Mouse (Mus musculus) thymus, postnatal 14 days (tissue): ENCODE results near the gene Ralgds.
A peak's percentile ranks its signal among the peaks of the same experiment; 100 is the strongest.
"Not testable (repeated sequence)": the region's sequence is repeated elsewhere in the genome, so short reads cannot be mapped to it uniquely, and the experiment has no call there.

Experiments used
- DNase-seq: peaks from one replicate; pipeline ENCODE4 v3.0.0; 2021

Gene Ralgds

DNA sequence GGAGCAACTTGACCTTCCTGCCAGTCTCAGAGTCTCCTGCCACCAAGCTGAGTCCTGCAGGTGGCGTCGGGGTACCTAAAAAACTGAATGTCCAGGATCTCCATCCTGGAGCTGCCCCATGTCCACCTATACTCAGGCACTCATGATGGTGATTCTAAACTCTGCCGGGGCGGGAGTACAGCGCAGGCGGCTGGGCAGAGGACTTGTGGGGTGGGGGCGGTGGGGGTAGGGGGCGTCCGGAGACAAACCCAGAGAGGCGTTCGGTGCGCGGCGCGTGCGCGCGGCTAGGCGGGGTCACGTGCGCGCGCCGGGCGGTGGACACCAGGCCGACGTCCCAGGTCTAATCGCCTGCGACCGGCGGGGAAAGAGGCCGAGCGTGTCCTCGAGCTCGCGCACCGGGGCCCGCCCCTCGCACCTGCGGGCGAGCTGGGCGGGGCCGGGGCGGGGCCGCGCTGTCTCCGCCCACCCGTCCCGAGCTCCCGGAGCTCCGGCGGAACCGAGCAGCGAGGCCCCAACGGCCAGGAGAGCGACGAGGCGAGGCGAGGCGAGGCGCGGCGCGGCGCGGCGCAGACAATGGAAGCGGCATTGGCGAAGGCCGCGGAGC is at the start of gene Ralgds:
TSS of gene Ralgds (plus strand) at position 328 of the 604 bp plus-strand sequence.
- DNase-seq, result peak; percentile 74

GRCm38 (mm10) chr2:28463919-28464318 is 49.0 kb upstream of the Ralgds start:
- DNase-seq, result peak; percentile 78

DNA sequence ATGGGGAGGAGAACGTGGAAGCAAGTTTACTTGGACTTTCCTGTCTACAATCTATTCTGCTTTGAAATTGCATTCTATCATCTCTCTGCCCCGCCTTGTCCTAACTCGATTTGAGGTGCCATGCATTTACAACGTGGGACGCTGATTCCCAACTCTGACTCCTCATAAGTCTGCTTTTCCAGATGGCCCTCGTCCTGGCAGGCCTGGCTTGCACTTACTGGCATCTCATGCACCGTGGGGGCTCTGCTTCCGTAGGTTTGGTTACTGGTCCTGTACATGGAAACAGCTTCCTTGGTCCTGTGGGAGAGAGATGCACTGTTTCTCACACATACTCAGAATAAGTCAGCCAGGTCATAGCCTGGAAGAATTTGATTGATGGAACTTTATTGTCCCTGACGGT is 48.0 kb upstream of the Ralgds start:
- DNase-seq, result no peak

DNA sequence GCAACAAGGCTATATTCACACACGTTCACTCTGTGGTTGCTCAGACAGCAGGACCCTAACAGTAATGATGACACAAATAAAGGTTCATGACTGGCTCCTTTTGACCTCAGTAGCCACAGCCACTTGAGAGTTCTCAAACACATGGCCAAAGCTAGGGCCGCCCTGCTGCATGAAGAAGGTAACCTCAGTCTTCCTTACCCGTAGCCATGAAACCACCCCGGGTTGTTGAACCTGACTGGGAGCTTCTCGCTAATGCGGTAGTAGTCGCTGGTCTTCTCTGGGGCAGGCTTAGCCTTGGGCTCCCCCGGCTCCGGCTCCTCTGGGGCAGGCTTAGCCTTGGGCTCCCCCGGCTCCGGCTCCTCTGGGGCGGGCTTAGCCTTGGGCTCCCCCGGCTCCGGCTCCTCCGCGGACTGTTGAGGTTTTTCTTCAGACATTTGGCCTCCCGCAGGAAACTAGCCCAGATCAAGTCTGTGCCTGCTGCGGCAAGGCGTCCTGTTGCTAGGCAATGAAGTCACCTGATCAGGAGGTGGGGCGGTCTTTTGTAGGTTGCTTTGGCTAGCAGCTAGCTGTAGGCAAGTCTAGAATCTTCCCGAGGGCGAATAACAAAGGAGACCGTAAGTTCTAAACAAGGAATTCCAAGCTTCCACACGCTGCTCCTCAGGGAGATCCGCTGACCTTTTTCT is 46.9 kb upstream of the Ralgds start, which contains the start of gene 1700007K13Rik:
TSS of gene 1700007K13Rik (minus strand) at position 497 of the 683 bp plus-strand sequence.
- DNase-seq, result peak; percentile 72

GRCm38 (mm10) chr2:28467860-28468485 is 45.0 kb upstream of the Ralgds start, which contains the start of gene Mrps2:
Gene Mrps2, plus strand, starts transcription at chr2:28468066.
- DNase-seq, result peak; percentile 85

DNA sequence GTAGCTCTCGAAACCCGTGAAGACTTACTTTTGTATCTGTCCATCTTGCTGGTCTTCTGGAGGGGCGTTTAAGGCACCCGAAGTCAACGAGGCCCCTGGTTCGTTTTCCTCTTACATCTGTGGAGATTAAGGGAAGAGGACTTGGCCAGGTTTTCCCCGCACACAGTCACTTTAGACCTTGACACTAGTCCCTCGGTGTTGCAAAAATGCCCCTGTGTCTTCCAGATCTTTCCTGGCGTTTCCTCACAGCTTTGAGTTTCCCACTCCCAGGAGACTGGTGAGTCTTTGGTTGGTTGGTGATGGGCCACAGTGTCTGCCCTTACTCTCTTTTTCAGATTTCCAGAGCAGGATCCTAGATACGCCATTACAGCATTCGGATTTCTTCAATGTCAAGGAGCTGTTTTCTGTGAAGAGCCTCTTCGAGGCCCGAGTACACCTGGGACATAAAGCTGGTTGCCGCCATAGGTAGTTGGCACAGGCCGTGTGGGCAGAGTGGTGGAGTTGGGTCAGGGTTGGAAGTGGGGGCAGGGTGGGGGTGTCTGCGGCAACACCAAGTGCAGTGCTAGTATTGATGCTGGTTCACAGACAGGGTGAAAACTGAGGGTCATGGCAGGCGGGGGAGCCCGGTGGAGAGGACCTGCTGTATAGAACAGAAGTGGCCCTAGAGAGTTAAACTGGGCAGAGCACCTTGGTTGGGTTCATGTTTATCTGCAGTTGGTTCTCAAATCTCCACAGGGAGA is 44.3 kb upstream of the Ralgds start:
- no peak for DNase-seq

DNA sequence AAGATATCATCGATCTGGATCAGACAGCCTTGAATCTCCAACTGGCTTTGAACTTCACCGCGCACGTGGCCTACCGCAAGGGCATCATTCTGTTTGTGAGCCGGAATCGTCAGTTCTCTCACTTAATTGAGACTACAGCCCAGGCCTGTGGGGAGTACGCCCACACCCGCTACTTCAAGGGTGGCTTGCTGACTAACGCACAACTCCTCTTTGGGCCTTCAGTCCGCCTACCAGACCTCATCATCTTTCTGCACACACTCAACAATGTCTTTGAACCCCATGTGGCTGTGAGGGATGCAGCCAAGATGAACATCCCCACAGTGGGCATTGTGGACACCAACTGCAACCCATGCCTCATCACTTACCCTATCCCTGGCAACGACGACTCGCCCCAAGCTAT is 43.5 kb upstream of the Ralgds start:
- DNase-seq, result no peak

DNA sequence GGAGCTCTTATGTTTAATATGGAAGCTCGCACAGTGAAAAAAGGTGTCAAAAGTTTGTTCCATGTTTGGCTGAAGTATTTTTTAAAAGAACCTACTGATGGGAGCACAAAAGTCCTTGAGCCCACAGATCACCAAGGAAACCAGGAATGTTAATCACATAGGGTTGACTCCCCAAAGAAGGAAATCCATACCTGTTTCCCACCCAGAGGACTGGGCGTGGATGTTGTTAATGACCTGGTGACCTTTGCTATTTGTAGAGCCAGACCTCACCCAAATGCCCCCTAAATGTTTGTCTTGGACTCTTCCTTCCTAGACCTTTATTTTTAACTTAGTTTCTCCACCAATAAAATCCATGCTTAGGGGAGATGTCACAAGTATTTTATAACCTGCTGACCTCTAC is 42.3 kb upstream of the Ralgds start:
- no peak for DNase-seq

GRCm38 (mm10) chr2:28472011-28472410 is 40.9 kb upstream of the Ralgds start:
- not testable (repeated sequence) for DNase-seq

- not testable (repeated sequence) for DNase-seq
Measured at GRCm38 (mm10) chr2:28477993-28478392, 34.9 kb upstream of the Ralgds start.

GRCm38 (mm10) chr2:28479208-28480204 is 33.4 kb upstream of the Ralgds start:
- no peak for DNase-seq

DNA sequence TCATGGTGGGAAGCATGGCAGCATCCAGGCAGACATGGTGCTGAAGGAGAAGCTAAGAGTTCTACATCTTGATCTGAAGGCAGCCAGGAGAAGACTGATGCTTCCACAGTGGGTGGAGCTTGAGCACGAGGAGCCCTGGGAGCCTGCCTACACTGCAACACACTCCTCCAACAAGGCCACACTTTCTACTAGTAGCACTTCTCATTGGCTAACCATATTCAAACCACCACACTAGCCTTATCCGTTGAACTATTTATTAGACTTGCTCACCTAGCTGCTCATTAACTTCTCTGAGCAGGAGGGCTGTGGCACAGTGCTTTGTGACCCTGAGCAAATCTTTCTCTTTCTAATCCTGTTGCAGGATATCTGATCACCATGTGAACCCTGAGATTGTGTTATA is 29.1 kb upstream of the Ralgds start:
- DNase-seq, result no peak

- DNase-seq, result no peak
Measured at GRCm38 (mm10) chr2:28494521-28494920, 18.4 kb upstream of the Ralgds start.

- no peak for DNase-seq
Measured at GRCm38 (mm10) chr2:28495207-28495756, 17.6 kb upstream of the Ralgds start.

- DNase-seq, result no peak
Measured at GRCm38 (mm10) chr2:28495801-28496595, 16.9 kb upstream of the Ralgds start.

- DNase-seq, result no peak
Measured at GRCm38 (mm10) chr2:28496671-28497070, 16.3 kb upstream of the Ralgds start, which contains the start of gene Gbgt1. Gene Gbgt1, plus strand, starts transcription at chr2:28496891.

DNA sequence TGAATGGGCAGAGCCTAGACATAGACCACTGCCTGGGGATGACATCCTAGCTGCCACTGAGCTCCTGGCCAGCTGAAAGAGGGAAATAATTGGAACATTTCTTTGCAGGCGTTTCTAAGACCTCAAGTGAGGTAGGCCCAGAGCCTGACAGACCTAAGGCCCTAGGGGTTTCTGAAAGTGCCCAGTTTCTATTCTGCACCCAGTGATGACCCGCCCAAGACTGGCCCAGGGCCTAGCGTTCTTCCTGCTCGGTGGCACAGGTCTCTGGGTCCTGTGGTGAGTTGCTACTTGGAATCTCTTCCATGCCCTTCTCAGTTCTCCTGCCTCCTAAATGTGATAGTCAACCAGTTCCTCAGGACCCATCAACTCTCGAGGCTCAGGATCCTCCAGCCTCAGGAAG is 15.4 kb upstream of the Ralgds start:
- no peak for DNase-seq

DNA sequence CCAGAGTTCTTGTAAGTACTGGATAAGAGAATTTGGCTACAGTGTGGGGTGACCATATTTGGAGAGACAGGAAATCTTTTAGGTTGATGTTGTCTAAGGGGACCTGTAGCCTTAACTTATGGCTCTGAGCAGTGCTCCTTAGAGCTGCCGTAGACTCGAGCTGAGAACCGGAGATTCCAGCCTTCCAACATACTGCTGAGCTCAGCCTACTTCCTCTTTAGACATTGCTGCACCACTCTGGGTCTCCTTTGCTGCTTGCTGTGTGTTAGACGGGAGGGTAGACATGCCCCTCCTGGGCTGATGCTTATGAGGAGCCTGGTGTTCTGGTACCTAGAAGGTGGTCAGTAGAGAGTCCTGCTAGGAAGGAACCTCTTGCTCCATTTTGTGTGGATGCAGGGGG is 14.5 kb upstream of the Ralgds start:
- DNase-seq, result no peak

DNA sequence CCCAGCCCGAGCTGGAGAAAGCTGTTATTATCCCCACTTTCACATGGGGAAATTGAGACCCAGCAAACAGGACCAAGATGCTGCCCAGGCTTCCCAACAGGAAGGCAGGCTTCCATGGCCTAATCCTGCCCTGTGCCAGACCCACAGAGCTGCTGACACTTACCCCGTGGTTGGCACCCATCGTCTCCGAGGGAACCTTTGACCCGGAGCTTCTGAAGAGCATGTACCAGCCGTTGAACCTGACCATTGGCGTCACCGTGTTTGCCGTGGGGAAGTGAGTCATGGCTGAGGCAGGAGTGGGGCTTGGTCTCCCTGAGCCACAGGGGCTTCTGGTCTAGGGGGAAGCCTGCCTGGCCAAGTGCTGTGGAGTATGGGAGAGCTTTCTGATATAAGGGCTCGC is 9.9 kb upstream of the Ralgds start:
- DNase-seq, result no peak

- no peak for DNase-seq
Measured at GRCm38 (mm10) chr2:28504676-28505075, 8.2 kb upstream of the Ralgds start.

GRCm38 (mm10) chr2:28505795-28506194 is 7.1 kb upstream of the Ralgds start, which contains the start of gene Gm10134:
Gene Gm10134, plus strand, starts transcription at chr2:28506095.
- DNase-seq, result no peak
